Mouse (Mus musculus) testis, adult 2 months (tissue): Measurements from ENCODE around the gene Nek9. TPM values are rescaled to one million over a fixed set of nuclear protein-coding genes. Genes with fewer than 3 reads are reported as not detected.
A peak's percentile ranks its signal among the peaks of the same experiment; 100 is the strongest.

ENCODE experiments used
- H3K27ac ChIP-seq: fragments of 200-500 bp; 2 replicates; pipeline ENCODE4 v1.5.1; 2012; ENCODE audit warnings: low read depth, low read length; ENCODE audit not compliant: control insufficient read depth, insufficient read depth
- H3K27me3 ChIP-seq: fragments of 200-500 bp; 2 replicates; pipeline ENCODE4 v1.6.1; 2012; ENCODE audit warnings: mild to moderate bottlenecking, low read length, moderate library complexity; ENCODE audit not compliant: control insufficient read depth, insufficient read depth
- H3K36me3 ChIP-seq: fragments of 200-500 bp; 2 replicates; pipeline ENCODE4 v1.6.1; 2012; ENCODE audit warnings: mild to moderate bottlenecking, low read length; ENCODE audit not compliant: control insufficient read depth, insufficient read depth
- H3K4me1 ChIP-seq: fragments of 200-500 bp; 2 replicates; pipeline ENCODE4 v1.6.1; 2012; ENCODE audit warnings: low read length; ENCODE audit not compliant: control insufficient read depth, insufficient read depth
- H3K4me3 ChIP-seq: fragments of 200-500 bp; 2 replicates; pipeline ENCODE4 v1.5.1; 2012; ENCODE audit warnings: low read depth, mild to moderate bottlenecking, low read length, moderate library complexity, mixed read lengths; ENCODE audit not compliant: control insufficient read depth
- CTCF ChIP-seq: fragments of 200-500 bp; IDR thresholded peaks from 2 replicates; pipeline ENCODE4 v1.5.1; 2012; ENCODE audit warnings: low read depth, mild to moderate bottlenecking, inconsistent platforms, low read length, moderate library complexity; ENCODE audit not compliant: control insufficient read depth, insufficient read depth, insufficient replicate concordance
- POLR2A ChIP-seq: fragments of 200-500 bp; IDR thresholded peaks from 2 replicates; pipeline ENCODE4 v1.6.1; 2012; ENCODE audit warnings: low read depth, mild to moderate bottlenecking, inconsistent platforms, low read length, moderate library complexity; ENCODE audit not compliant: control insufficient read depth
- polyA plus RNA-seq: library from polyadenylated mRNA; depleted of rRNA; stranded (reverse); fragments of >200 nt; gene quantifications from 2 replicates; pipeline ENCODE4 v1.2.3, GENCODE M21; 2012

Nek9 gene
- polyA plus RNA-seq, 1 experiment, result 20.3 TPM

DNA sequence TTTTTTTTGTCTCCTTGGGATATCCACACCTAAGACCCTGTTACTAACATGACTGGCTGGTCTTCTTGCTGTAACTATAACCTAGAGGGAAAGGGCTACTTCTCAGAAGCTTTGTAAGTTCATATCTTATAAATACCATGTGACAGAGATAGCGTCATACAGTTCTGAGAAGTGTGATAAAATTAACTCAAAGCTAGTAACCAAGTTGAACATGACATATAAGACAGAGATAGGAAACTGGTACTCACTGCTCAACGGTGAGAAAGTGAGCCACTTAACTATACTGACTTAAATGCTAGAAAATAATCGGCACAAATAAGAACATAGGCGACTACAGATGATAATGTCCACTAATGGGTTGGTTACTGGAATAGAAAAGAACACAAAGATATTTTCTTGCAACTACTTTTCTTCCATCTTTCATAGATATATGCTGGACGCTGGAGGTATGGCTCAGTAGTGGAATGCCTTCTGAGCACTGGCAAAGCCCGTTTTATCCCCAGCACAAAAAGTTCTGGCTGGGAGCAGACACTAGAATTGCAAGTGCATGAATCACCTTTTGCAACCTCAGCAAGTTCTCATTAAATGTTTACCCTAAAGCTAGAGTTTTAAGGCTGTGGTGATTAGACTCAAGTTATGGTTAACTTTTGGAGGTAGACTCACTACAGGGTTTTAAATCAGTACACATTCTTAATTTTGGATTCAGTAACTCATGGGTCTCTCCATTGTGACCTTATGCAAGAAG lies 1.4 kb downstream of the Nek9 start:
- TF ChIP-seq CTCF, result no peak
- no peak for TF ChIP-seq POLR2A
- peaks cover 4% of the 10 kb centered on the region; the same call in 1 of the 2 replicates for H3K4me1 ChIP-seq
- no peaks in the 10 kb centered on the region for H3K27me3 ChIP-seq
- H3K27ac ChIP-seq, result no peak overlapping the region
- H3K36me3 ChIP-seq, result no peaks in the 10 kb centered on the region
- H3K4me3 ChIP-seq, result no peak overlapping the region

DNA sequence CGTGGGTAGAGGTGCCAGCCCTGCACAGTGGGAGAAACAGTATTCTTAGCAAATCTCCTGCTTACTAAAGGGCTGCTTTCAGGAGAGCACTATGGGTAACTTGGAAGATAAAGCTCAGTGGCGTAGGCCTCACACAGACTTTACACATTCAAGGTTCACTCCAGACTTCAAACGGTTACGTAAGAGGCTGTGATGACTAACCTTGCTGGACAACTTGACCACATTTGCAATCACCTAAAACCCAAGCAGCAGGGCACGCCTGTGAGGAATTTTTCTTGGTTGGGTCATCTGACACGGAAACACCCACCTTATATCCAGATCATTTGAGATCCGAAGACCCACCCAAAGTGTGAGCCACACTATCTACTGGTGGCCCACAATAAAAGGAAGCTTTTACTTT lies 9.0 kb downstream of the Nek9 start:
- TF ChIP-seq CTCF (no peak), POLR2A (no peak)
- H3K36me3 ChIP-seq, result peaks cover 5% of the 10 kb centered on the region
- H3K27me3 ChIP-seq, result no peaks in the 10 kb centered on the region

GRCm38 (mm10) chr12:85308651-85309050 lies 30.5 kb downstream of the Nek9 start:
- Histone ChIP-seq H3K4me3 (no peak overlapping the region), H3K27me3 (no peaks in the 10 kb centered on the region), H3K4me1 (no peaks in the 10 kb centered on the region), H3K27ac (no peak overlapping the region), H3K36me3 (peaks cover 3% of the 10 kb centered on the region)
- TF ChIP-seq POLR2A, result no peak
- TF ChIP-seq CTCF, result no peak

More for the DNA sequence above, 9.0 kb downstream of the Nek9 start:
- Histone ChIP-seq H3K27ac (no peak overlapping the region), H3K4me3 (no peak overlapping the region), H3K4me1 (no peaks in the 10 kb centered on the region)

GRCm38 (mm10) chr12:85305247-85305892 lies 33.8 kb downstream of the Nek9 start:
- H3K4me3 ChIP-seq, result 0 out of 2 replicates have a peak overlapping the region, but pooled peaks have one; percentile 11
- H3K27ac ChIP-seq, result peak overlapping the region; percentile 44
- H3K27me3 ChIP-seq, result no peaks in the 10 kb centered on the region
- H3K4me1 ChIP-seq, result no peaks in the 10 kb centered on the region
- peaks cover 3% of the 10 kb centered on the region for H3K36me3 ChIP-seq
- TF ChIP-seq POLR2A (no peak), CTCF (peak; percentile 72; the same call in 1 of the 2 replicates)

DNA sequence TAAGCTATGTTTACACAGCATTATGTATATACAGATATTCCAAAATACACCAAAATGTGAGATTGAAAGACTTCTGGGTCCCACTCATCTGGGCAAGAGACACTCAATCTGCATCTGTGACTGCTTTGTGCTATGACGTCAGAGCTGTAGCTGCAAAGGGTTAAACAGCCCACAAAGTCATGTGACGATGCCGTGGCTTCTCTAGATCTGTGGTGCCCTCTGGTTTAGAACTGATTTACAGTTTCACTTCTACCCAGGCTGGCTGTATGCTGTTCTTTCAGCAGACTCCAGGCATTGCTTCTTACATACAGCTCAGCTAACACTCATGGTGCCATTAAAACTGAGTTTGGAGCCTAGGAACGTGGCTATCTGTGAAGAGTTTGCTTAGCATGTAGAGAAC lies 34.4 kb downstream of the Nek9 start:
- Histone ChIP-seq H3K4me3 (no peak overlapping the region), H3K36me3 (peaks cover 1% of the 10 kb centered on the region), H3K27me3 (no peaks in the 10 kb centered on the region), H3K27ac (no peak overlapping the region), H3K4me1 (no peaks in the 10 kb centered on the region)
- TF ChIP-seq POLR2A, result no peak
- no peak for TF ChIP-seq CTCF

DNA sequence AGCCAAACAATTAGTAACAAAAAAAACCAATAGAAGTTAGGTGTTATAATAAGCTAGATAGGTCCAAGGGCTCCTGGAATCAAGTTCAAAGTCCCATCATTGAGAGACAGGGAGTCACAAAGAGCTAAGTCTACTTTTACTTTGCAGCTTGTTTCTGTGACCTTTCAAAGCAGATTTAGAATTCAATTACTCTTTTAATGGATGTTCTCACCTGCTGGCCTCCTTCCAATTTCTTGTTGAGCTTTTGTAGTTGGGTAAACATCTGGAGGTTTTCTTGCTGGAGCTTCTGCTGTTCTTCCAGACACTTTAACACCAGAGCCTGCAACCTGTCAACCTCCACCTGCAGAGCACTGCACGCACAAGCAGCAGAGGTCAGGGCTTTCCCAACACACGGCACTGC lies 35.9 kb downstream of the Nek9 start:
- Histone ChIP-seq H3K4me3 (no peak overlapping the region), H3K4me1 (no peaks in the 10 kb centered on the region), H3K27me3 (no peaks in the 10 kb centered on the region), H3K27ac (no peak overlapping the region), H3K36me3 (no peaks in the 10 kb centered on the region; the same call in 1 of the 2 replicates)
- TF ChIP-seq POLR2A, result no peak
- TF ChIP-seq CTCF, result no peak

DNA sequence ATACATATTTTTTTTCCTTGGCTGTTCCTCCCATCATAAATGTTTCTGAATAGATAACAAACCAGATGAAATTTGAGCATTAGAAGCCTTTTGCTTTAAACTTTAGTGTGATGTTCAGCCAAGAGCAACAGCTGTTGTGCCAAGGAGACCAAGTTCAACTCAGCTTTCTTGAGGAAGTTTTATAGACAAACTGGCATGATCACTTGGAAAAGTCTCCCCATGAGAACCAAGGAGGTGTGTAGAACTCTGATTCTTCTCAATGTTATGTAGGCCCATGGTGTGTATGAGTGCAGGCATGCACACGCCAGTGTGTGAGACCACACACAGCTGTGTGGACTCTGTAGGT lies 40.4 kb downstream of the Nek9 start:
- no peaks in the 10 kb centered on the region for H3K27me3 ChIP-seq
- no peak for TF ChIP-seq CTCF
- TF ChIP-seq POLR2A, result no peak
- no peaks in the 10 kb centered on the region; the same call in 1 of the 2 replicates for H3K4me1 ChIP-seq
- H3K36me3 ChIP-seq, result no peaks in the 10 kb centered on the region
- H3K4me3 ChIP-seq, result no peak overlapping the region
- peak overlapping the region; percentile 57; the same call in 1 of the 2 replicates for H3K27ac ChIP-seq
